Mouse (Mus musculus): ENCODE measurements around the gene Naip1.

GRCm38 (mm10) chr13:100409825-100410224, 42.8 kb downstream of the Naip1 start:
- TF ChIP-seq CTCF (IDR thresholded peaks at IDR 0.05; ENCODE audit: low read depth, low read length) (no peak), GATA1 (IDR thresholded peaks at IDR 0.05; ENCODE audit: borderline replicate concordance, low read length) (no peak), POLR2AphosphoS5 (IDR thresholded peaks at IDR 0.05; ENCODE audit: insufficient replicate concordance, low read depth, low read length) (no peak), TAL1 (conservative IDR thresholded peaks at IDR 0.05; ENCODE audit: low read depth, low read length) (no peak), GATA2 (IDR thresholded peaks at IDR 0.05; ENCODE audit: borderline replicate concordance, low read depth, low read length) (no peak)
